Mouse (Mus musculus): ENCODE data around the gene Lrpprc.
A peak's percentile ranks its signal among the peaks of the same experiment; 100 is the strongest.

Gene Lrpprc

GRCm38 (mm10) chr17:84713563-84714164 lies 76.9 kb downstream of the Lrpprc start:
- no peak for DNase-seq

GRCm38 (mm10) chr17:84709403-84709851 lies 81.2 kb downstream of the Lrpprc start:
- peak; percentile 59 for DNase-seq

- DNase-seq = no peak
Measured at GRCm38 (mm10) chr17:84708818-84709217, 81.8 kb downstream of the Lrpprc start.

GRCm38 (mm10) chr17:84707407-84707806 lies 83.2 kb downstream of the Lrpprc start:
- peak; percentile 44 for DNase-seq

GRCm38 (mm10) chr17:84698727-84699126 lies 91.9 kb downstream of the Lrpprc start:
- peak; percentile 76 for DNase-seq

GRCm38 (mm10) chr17:84696537-84696936 lies 94.1 kb downstream of the Lrpprc start:
- DNase-seq = no peak

GRCm38 (mm10) chr17:84693741-84694140 lies 96.8 kb downstream of the Lrpprc start:
- no peak for DNase-seq

GRCm38 (mm10) chr17:84690111-84690510 lies 100.5 kb downstream of the Lrpprc start:
- DNase-seq = no peak

- DNase-seq = no peak
Measured at GRCm38 (mm10) chr17:84689316-84689715, 101.3 kb downstream of the Lrpprc start.

- no peak for DNase-seq
Measured at GRCm38 (mm10) chr17:84688834-84689233, 101.8 kb downstream of the Lrpprc start.

- DNase-seq = no peak
Measured at GRCm38 (mm10) chr17:84687994-84688393, 102.6 kb downstream of the Lrpprc start.

GRCm38 (mm10) chr17:84685286-84685685 lies 105.3 kb downstream of the Lrpprc start:
- no peak for DNase-seq

- no peak for DNase-seq
Measured at GRCm38 (mm10) chr17:84684284-84684683, 106.3 kb downstream of the Lrpprc start.

- DNase-seq = no peak
Measured at GRCm38 (mm10) chr17:84682734-84683717, 107.6 kb downstream of the Lrpprc start, which contains the start of gene Abcg5. Gene Abcg5 (minus strand): TSS chr17:84683011.

GRCm38 (mm10) chr17:84681670-84682069 lies 108.9 kb downstream of the Lrpprc start:
- DNase-seq = no peak

- DNase-seq = no peak
Measured at GRCm38 (mm10) chr17:84677595-84677994, 113.0 kb downstream of the Lrpprc start.

- DNase-seq = peak; percentile 68
Measured at GRCm38 (mm10) chr17:84675951-84676366, 114.6 kb downstream of the Lrpprc start, which contains the start of gene Abcg8. Gene Abcg8 (plus strand): TSS chr17:84676302.

GRCm38 (mm10) chr17:84675204-84675603 lies 115.4 kb downstream of the Lrpprc start:
- no peak for DNase-seq

- DNase-seq = no peak
Measured at GRCm38 (mm10) chr17:84674048-84674447, 116.5 kb downstream of the Lrpprc start.

GRCm38 (mm10) chr17:84672376-84673369 lies 117.9 kb downstream of the Lrpprc start:
- no peak for DNase-seq

- no peak for DNase-seq
Measured at GRCm38 (mm10) chr17:84667848-84668247, 122.7 kb downstream of the Lrpprc start.

- peak; percentile 34 for DNase-seq
Measured at GRCm38 (mm10) chr17:84665691-84666090, 124.9 kb downstream of the Lrpprc start.
